Mouse (Mus musculus): ENCODE results near the gene Pacsin2. TPM values are rescaled to one million over a fixed set of nuclear protein-coding genes. Genes with fewer than 3 reads are reported as not detected.
A peak's percentile ranks its signal among the peaks of the same experiment; 100 is the strongest.

Pacsin2 gene
- polyA plus RNA-seq, 1 experiment: 78.3 TPM

- H3K27ac ChIP-seq (ENCODE audit: insufficient read depth, low read length): no peak overlapping the region
- no peaks in the 10 kb centered on the region for H3K27me3 ChIP-seq (ENCODE audit: control insufficient read depth, insufficient read depth, low read length, poor library complexity, severe bottlenecking)
- H3K9me3 ChIP-seq (replicated peaks; ENCODE audit: control insufficient read depth, insufficient read depth, low read length, poor library complexity, severe bottlenecking): no peaks in the 10 kb centered on the region
- TF ChIP-seq EP300 (IDR thresholded peaks at IDR 0.05; ENCODE audit: insufficient read depth, low read depth, low read length) (no peak), CTCF (IDR thresholded peaks at IDR 0.05; ENCODE audit: low read depth, low read length) (no peak), POLR2A (IDR thresholded peaks at IDR 0.05; ENCODE audit: insufficient read depth, low read length) (no peak)
- H3K4me1 ChIP-seq (ENCODE audit: control insufficient read depth, insufficient read depth, low read length): peaks cover 2% of the 10 kb centered on the region
- no peak overlapping the region for H3K4me3 ChIP-seq (ENCODE audit: low read depth, low read length)
- H3K9ac ChIP-seq (ENCODE audit: low read depth, poor library complexity, severe bottlenecking): no peak overlapping the region
- no peaks in the 10 kb centered on the region; the same call in 1 of the 2 replicates for H3K36me3 ChIP-seq (ENCODE audit: control insufficient read depth, insufficient read depth, low read length, poor library complexity, severe bottlenecking)
Observed at GRCm38 (mm10) chr15:83493856-83494571, 29.6 kb upstream of the Pacsin2 start.

GRCm38 (mm10) chr15:83491891-83492290 is 27.5 kb upstream of the Pacsin2 start:
- Histone ChIP-seq H3K9ac (ENCODE audit: low read depth, poor library complexity, severe bottlenecking) (no peak overlapping the region), H3K27me3 (ENCODE audit: control insufficient read depth, insufficient read depth, low read length, poor library complexity, severe bottlenecking) (no peaks in the 10 kb centered on the region), H3K9me3 (replicated peaks; ENCODE audit: control insufficient read depth, insufficient read depth, low read length, poor library complexity, severe bottlenecking) (no peaks in the 10 kb centered on the region), H3K36me3 (ENCODE audit: control insufficient read depth, insufficient read depth, low read length, poor library complexity, severe bottlenecking) (no peaks in the 10 kb centered on the region), H3K4me3 (ENCODE audit: low read depth, low read length) (no peak overlapping the region), H3K4me1 (ENCODE audit: control insufficient read depth, insufficient read depth, low read length) (peaks cover 2% of the 10 kb centered on the region), H3K27ac (ENCODE audit: insufficient read depth, low read length) (no peak overlapping the region)
- TF ChIP-seq CTCF (IDR thresholded peaks at IDR 0.05; ENCODE audit: low read depth, low read length) (no peak), POLR2A (IDR thresholded peaks at IDR 0.05; ENCODE audit: insufficient read depth, low read length) (no peak), EP300 (IDR thresholded peaks at IDR 0.05; ENCODE audit: insufficient read depth, low read depth, low read length) (no peak)

GRCm38 (mm10) chr15:83489471-83489870 is 25.1 kb upstream of the Pacsin2 start:
- Histone ChIP-seq H3K4me1 (ENCODE audit: control insufficient read depth, insufficient read depth, low read length) (no peaks in the 10 kb centered on the region), H3K36me3 (ENCODE audit: control insufficient read depth, insufficient read depth, low read length, poor library complexity, severe bottlenecking) (no peaks in the 10 kb centered on the region), H3K9ac (ENCODE audit: low read depth, poor library complexity, severe bottlenecking) (no peak overlapping the region), H3K9me3 (replicated peaks; ENCODE audit: control insufficient read depth, insufficient read depth, low read length, poor library complexity, severe bottlenecking) (no peaks in the 10 kb centered on the region), H3K27ac (ENCODE audit: insufficient read depth, low read length) (no peak overlapping the region), H3K4me3 (ENCODE audit: low read depth, low read length) (peak overlapping the region; percentile 19; the same call in 1 of the 2 replicates), H3K27me3 (ENCODE audit: control insufficient read depth, insufficient read depth, low read length, poor library complexity, severe bottlenecking) (no peaks in the 10 kb centered on the region)
- TF ChIP-seq EP300 (IDR thresholded peaks at IDR 0.05; ENCODE audit: insufficient read depth, low read depth, low read length) (no peak), CTCF (IDR thresholded peaks at IDR 0.05; ENCODE audit: low read depth, low read length) (no peak), POLR2A (IDR thresholded peaks at IDR 0.05; ENCODE audit: insufficient read depth, low read length) (no peak)

GRCm38 (mm10) chr15:83487477-83488115 is 23.2 kb upstream of the Pacsin2 start:
- Histone ChIP-seq H3K9ac (ENCODE audit: low read depth, poor library complexity, severe bottlenecking) (no peak overlapping the region), H3K9me3 (replicated peaks; ENCODE audit: control insufficient read depth, insufficient read depth, low read length, poor library complexity, severe bottlenecking) (no peaks in the 10 kb centered on the region), H3K4me1 (ENCODE audit: control insufficient read depth, insufficient read depth, low read length) (no peaks in the 10 kb centered on the region), H3K27me3 (ENCODE audit: control insufficient read depth, insufficient read depth, low read length, poor library complexity, severe bottlenecking) (no peaks in the 10 kb centered on the region), H3K36me3 (ENCODE audit: control insufficient read depth, insufficient read depth, low read length, poor library complexity, severe bottlenecking) (no peaks in the 10 kb centered on the region), H3K4me3 (ENCODE audit: low read depth, low read length) (no peak overlapping the region), H3K27ac (ENCODE audit: insufficient read depth, low read length) (no peak overlapping the region)
- TF ChIP-seq CTCF (IDR thresholded peaks at IDR 0.05; ENCODE audit: low read depth, low read length) (no peak), EP300 (IDR thresholded peaks at IDR 0.05; ENCODE audit: insufficient read depth, low read depth, low read length) (no peak), POLR2A (IDR thresholded peaks at IDR 0.05; ENCODE audit: insufficient read depth, low read length) (no peak)

GRCm38 (mm10) chr15:83484311-83484710 is 19.9 kb upstream of the Pacsin2 start:
- H3K27me3 ChIP-seq (ENCODE audit: control insufficient read depth, insufficient read depth, low read length, poor library complexity, severe bottlenecking): no peaks in the 10 kb centered on the region
- H3K27ac ChIP-seq (ENCODE audit: insufficient read depth, low read length): no peak overlapping the region
- TF ChIP-seq CTCF (IDR thresholded peaks at IDR 0.05; ENCODE audit: low read depth, low read length): no peak
- TF ChIP-seq POLR2A (IDR thresholded peaks at IDR 0.05; ENCODE audit: insufficient read depth, low read length): no peak
- H3K36me3 ChIP-seq (ENCODE audit: control insufficient read depth, insufficient read depth, low read length, poor library complexity, severe bottlenecking): no peaks in the 10 kb centered on the region
- H3K9ac ChIP-seq (ENCODE audit: low read depth, poor library complexity, severe bottlenecking): no peak overlapping the region
- H3K4me3 ChIP-seq (ENCODE audit: low read depth, low read length): no peak overlapping the region
- H3K9me3 ChIP-seq (replicated peaks; ENCODE audit: control insufficient read depth, insufficient read depth, low read length, poor library complexity, severe bottlenecking): no peaks in the 10 kb centered on the region
- H3K4me1 ChIP-seq (ENCODE audit: control insufficient read depth, insufficient read depth, low read length): no peaks in the 10 kb centered on the region

DNA sequence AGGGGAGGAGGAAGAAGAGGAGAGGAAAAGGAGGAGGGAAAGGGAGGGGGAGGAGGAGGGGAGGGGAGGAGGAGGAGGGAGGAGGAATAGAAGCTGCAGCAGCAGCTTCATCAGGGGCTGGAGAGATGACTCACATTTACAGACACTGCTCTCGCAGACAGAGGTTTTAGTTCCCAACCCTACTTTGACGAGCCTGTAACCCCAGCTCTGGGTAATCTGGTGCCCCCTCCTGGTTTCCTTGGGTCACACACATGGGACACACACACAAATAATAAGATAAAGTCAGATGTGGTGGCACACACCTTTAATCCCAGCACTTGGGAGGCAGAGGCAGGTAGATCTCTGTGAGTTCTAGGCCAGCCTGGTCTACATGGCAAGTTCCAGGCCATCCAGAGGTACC is 19.1 kb upstream of the Pacsin2 start:
- no peaks in the 10 kb centered on the region for H3K27me3 ChIP-seq (ENCODE audit: control insufficient read depth, insufficient read depth, low read length, poor library complexity, severe bottlenecking)
- no peak overlapping the region for H3K27ac ChIP-seq (ENCODE audit: insufficient read depth, low read length)
- no peak overlapping the region for H3K9ac ChIP-seq (ENCODE audit: low read depth, poor library complexity, severe bottlenecking)
- no peaks in the 10 kb centered on the region for H3K4me1 ChIP-seq (ENCODE audit: control insufficient read depth, insufficient read depth, low read length)
- TF ChIP-seq CTCF (IDR thresholded peaks at IDR 0.05; ENCODE audit: low read depth, low read length) (peak; percentile 45), POLR2A (IDR thresholded peaks at IDR 0.05; ENCODE audit: insufficient read depth, low read length) (no peak), EP300 (IDR thresholded peaks at IDR 0.05; ENCODE audit: insufficient read depth, low read depth, low read length) (no peak)
- H3K36me3 ChIP-seq (ENCODE audit: control insufficient read depth, insufficient read depth, low read length, poor library complexity, severe bottlenecking): no peaks in the 10 kb centered on the region
- no peaks in the 10 kb centered on the region for H3K9me3 ChIP-seq (replicated peaks; ENCODE audit: control insufficient read depth, insufficient read depth, low read length, poor library complexity, severe bottlenecking)
- H3K4me3 ChIP-seq (ENCODE audit: low read depth, low read length): no peak overlapping the region
